Mouse (Mus musculus) MEL (cell line): ENCODE measurements around the gene Rab5b. TPM values are rescaled to one million over a fixed set of nuclear protein-coding genes. Genes with fewer than 3 reads are reported as not detected.

Experiments used
- DNase-seq: peaks from one replicate; pipeline ENCODE4 v3.0.0; 2011; ENCODE audit warnings: low read depth, low spot score
- H3K27ac ChIP-seq: 2 replicates; pipeline ENCODE4 v1.5.1; 2012; ENCODE audit warnings: low read depth, mild to moderate bottlenecking, control low read depth, low read length, moderate library complexity; ENCODE audit not compliant: control insufficient read depth
- H3K27me3 ChIP-seq, 2 experiments: fragments of 150-350 bp in 1 of 2; sonication (generic) in 1 of 2; 2 replicates each; pipeline ENCODE4 v1.6.1; 2012; ENCODE audit warnings: low read length in 2 of 2, mild to moderate bottlenecking in 2 of 2, improper control_type of control experiment in 1 of 2, moderate library complexity in 1 of 2; ENCODE audit not compliant: insufficient read depth in 2 of 2, control insufficient read depth in 1 of 2
- H3K36me3 ChIP-seq, 2 experiments: 2 replicates each; pipeline ENCODE4 v1.6.1; 2012 to 2014; ENCODE audit warnings: low read length in 2 of 2, improper control_type of control experiment in 1 of 2, inconsistent platforms in 1 of 2, mild to moderate bottlenecking in 1 of 2; ENCODE audit not compliant: insufficient read depth in 2 of 2, control insufficient read depth in 1 of 2
- H3K4me1 ChIP-seq, 2 experiments: fragments of 150-350 bp in 1 of 2; sonication (generic) in 1 of 2; 2 replicates each; pipeline ENCODE4 v1.6.1; 2012; ENCODE audit warnings: low read length in 2 of 2, improper control_type of control experiment in 1 of 2, mild to moderate bottlenecking in 1 of 2; ENCODE audit not compliant: insufficient read depth in 2 of 2, control insufficient read depth in 1 of 2
- H3K4me3 ChIP-seq, 2 experiments: fragments of 150-350 bp in 1 of 2; sonication (generic) in 1 of 2; 2 replicates each; pipeline ENCODE4 v1.5.1; 2012; ENCODE audit warnings: low read depth in 2 of 2, low read length in 2 of 2, mild to moderate bottlenecking in 2 of 2, moderate library complexity in 2 of 2, control low read depth in 1 of 2, improper control_type of control experiment in 1 of 2; ENCODE audit not compliant: control insufficient read depth in 1 of 2, insufficient read depth in 1 of 2
- H3K79me2 ChIP-seq: 2 replicates; pipeline ENCODE4 v1.6.1; 2012; ENCODE audit warnings: mild to moderate bottlenecking, low read length, moderate library complexity; ENCODE audit not compliant: control insufficient read depth, poor library complexity, insufficient read depth
- H3K9ac ChIP-seq: 2 replicates; pipeline ENCODE4 v1.6.1; 2012; ENCODE audit warnings: low read depth, mild to moderate bottlenecking, control low read depth, low read length, moderate library complexity; ENCODE audit not compliant: control insufficient read depth, poor library complexity, severe bottlenecking
- H3K9me3 ChIP-seq: fragments of 150-350 bp; sonication (generic); replicated peaks from 2 replicates; pipeline ENCODE4 v1.6.1; 2012; ENCODE audit warnings: mild to moderate bottlenecking, low read length, improper control_type of control experiment, moderate library complexity; ENCODE audit not compliant: insufficient read depth
- BHLHE40 ChIP-seq: IDR thresholded peaks from 2 replicates; pipeline ENCODE4 v1.6.1; 2012; ENCODE audit warnings: low read depth, mild to moderate bottlenecking, inconsistent platforms, low read length, improper control_type of control experiment, borderline replicate concordance
- CHD1 ChIP-seq: IDR thresholded peaks from 2 replicates; pipeline ENCODE4 v1.6.1; 2012; ENCODE audit warnings: low read depth, mild to moderate bottlenecking, inconsistent platforms, low read length, improper control_type of control experiment
- CHD2 ChIP-seq: IDR thresholded peaks from 2 replicates; pipeline ENCODE4 v1.6.1; 2011; ENCODE audit warnings: low read length, improper control_type of control experiment
- E2F4 ChIP-seq: IDR thresholded peaks from 2 replicates; pipeline ENCODE4 v1.6.1; 2011; ENCODE audit warnings: low read depth, low read length, improper control_type of control experiment, borderline replicate concordance
- EP300 ChIP-seq, 2 experiments: IDR thresholded peaks; 2 replicates each; pipeline ENCODE4 v1.6.1; 2011; ENCODE audit warnings: improper control_type of control experiment in 2 of 2, low read length in 2 of 2, low read depth in 1 of 2, mild to moderate bottlenecking in 1 of 2
- ETS1 ChIP-seq: IDR thresholded peaks from 2 replicates; pipeline ENCODE4 v1.6.1; 2012; ENCODE audit warnings: low read depth, mild to moderate bottlenecking, inconsistent platforms, low read length, improper control_type of control experiment, moderate library complexity
- GABPA ChIP-seq: IDR thresholded peaks from 2 replicates; pipeline ENCODE4 v1.6.1; 2012; ENCODE audit warnings: low read depth, mild to moderate bottlenecking, inconsistent platforms, low read length, improper control_type of control experiment, moderate library complexity
- GATA1 ChIP-seq: IDR thresholded peaks from 2 replicates; pipeline ENCODE4 v1.6.1; 2011; ENCODE audit warnings: low read depth, low read length, improper control_type of control experiment
- HCFC1 ChIP-seq: IDR thresholded peaks from 2 replicates; pipeline ENCODE4 v1.6.1; 2012; ENCODE audit warnings: low read depth, mild to moderate bottlenecking, inconsistent platforms, low read length, improper control_type of control experiment, moderate library complexity
- JUND ChIP-seq: IDR thresholded peaks from 2 replicates; pipeline ENCODE4 v1.6.1; 2011; ENCODE audit warnings: low read depth, mild to moderate bottlenecking, improper control_type of control experiment, low read length
- KAT2A ChIP-seq: conservative IDR thresholded peaks from 2 replicates; pipeline ENCODE4 v1.6.1; 2012; ENCODE audit warnings: low read depth, low read length, improper control_type of control experiment, inconsistent platforms
- MAFK ChIP-seq: IDR thresholded peaks from 2 replicates; pipeline ENCODE4 v1.6.1; 2011; ENCODE audit warnings: low read depth, mild to moderate bottlenecking, low read length, improper control_type of control experiment, borderline replicate concordance
- MAX ChIP-seq: IDR thresholded peaks from 2 replicates; pipeline ENCODE4 v1.6.1; 2011; ENCODE audit warnings: low read length, improper control_type of control experiment
- MAZ ChIP-seq: IDR thresholded peaks from 2 replicates; pipeline ENCODE4 v1.6.1; 2012; ENCODE audit warnings: low read depth, mild to moderate bottlenecking, inconsistent platforms, low read length, improper control_type of control experiment
- MEF2A ChIP-seq: IDR thresholded peaks from 2 replicates; pipeline ENCODE4 v1.6.1; 2014; ENCODE audit warnings: low read depth, mild to moderate bottlenecking, inconsistent platforms, low read length, improper control_type of control experiment; ENCODE audit not compliant: poor library complexity, insufficient replicate concordance, severe bottlenecking; ENCODE audit errors: extremely low read depth
- MXI1 ChIP-seq: IDR thresholded peaks from 2 replicates; pipeline ENCODE4 v1.6.1; 2011; ENCODE audit warnings: mild to moderate bottlenecking, low read depth, low read length, improper control_type of control experiment
- MYC ChIP-seq: IDR thresholded peaks from 2 replicates; pipeline ENCODE4 v1.6.1; 2011; ENCODE audit warnings: low read depth, mild to moderate bottlenecking, low read length, improper control_type of control experiment, moderate library complexity
- NELFE ChIP-seq: IDR thresholded peaks from 2 replicates; pipeline ENCODE4 v1.6.1; 2011; ENCODE audit warnings: low read depth, low read length, improper control_type of control experiment
- NRF1 ChIP-seq: IDR thresholded peaks from 2 replicates; pipeline ENCODE4 v1.6.1; 2014; ENCODE audit warnings: low read depth, mild to moderate bottlenecking, inconsistent platforms, low read length, improper control_type of control experiment, moderate library complexity; ENCODE audit not compliant: poor library complexity, insufficient read depth, severe bottlenecking
- POLR2A ChIP-seq, 2 experiments: IDR thresholded peaks; 2 replicates each; pipeline ENCODE4 v1.6.1; 2011 to 2012; ENCODE audit warnings: low read length in 2 of 2, mild to moderate bottlenecking in 2 of 2, control low read depth in 1 of 2, improper control_type of control experiment in 1 of 2, low read depth in 1 of 2, moderate library complexity in 1 of 2; ENCODE audit not compliant: control insufficient read depth in 1 of 2, insufficient read depth in 1 of 2, poor library complexity in 1 of 2
- POLR2AphosphoS2 ChIP-seq: IDR thresholded peaks from 2 replicates; pipeline ENCODE4 v1.6.1; 2011; ENCODE audit warnings: low read length, improper control_type of control experiment
- POLR2AphosphoS5 ChIP-seq: IDR thresholded peaks from 2 replicates; pipeline ENCODE4 v1.6.1; 2012; ENCODE audit warnings: low read depth, borderline replicate concordance, mild to moderate bottlenecking, inconsistent platforms, low read length, moderate library complexity, mixed read lengths
- RAD21 ChIP-seq: IDR thresholded peaks from 2 replicates; pipeline ENCODE4 v1.6.1; 2011; ENCODE audit warnings: mild to moderate bottlenecking, low read depth, low read length, improper control_type of control experiment
- RCOR1 ChIP-seq: IDR thresholded peaks from 2 replicates; pipeline ENCODE4 v1.6.1; 2012; ENCODE audit warnings: low read depth, mild to moderate bottlenecking, inconsistent platforms, low read length, improper control_type of control experiment
- SIN3A ChIP-seq: IDR thresholded peaks from 2 replicates; pipeline ENCODE4 v1.6.1; 2012; ENCODE audit warnings: low read length, improper control_type of control experiment, inconsistent platforms
- SMC3 ChIP-seq: IDR thresholded peaks from 2 replicates; pipeline ENCODE4 v1.6.1; 2011; ENCODE audit warnings: low read depth, low read length, improper control_type of control experiment
- TAL1 ChIP-seq: IDR thresholded peaks from 2 replicates; pipeline ENCODE4 v1.6.1; 2012; ENCODE audit warnings: mild to moderate bottlenecking, inconsistent platforms, low read length, moderate library complexity, mixed read lengths
- TBP ChIP-seq: IDR thresholded peaks from 2 replicates; pipeline ENCODE4 v1.8.0; 2011; ENCODE audit warnings: low read depth, low read length, improper control_type of control experiment
- TCF12 ChIP-seq: IDR thresholded peaks from 2 replicates; pipeline ENCODE4 v1.6.1; 2014; ENCODE audit warnings: low read depth, mild to moderate bottlenecking, inconsistent platforms, low read length, improper control_type of control experiment, moderate library complexity
- USF1 ChIP-seq: IDR thresholded peaks from 2 replicates; pipeline ENCODE4 v1.6.1; 2014; ENCODE audit warnings: low read depth, mild to moderate bottlenecking, inconsistent platforms, low read length, improper control_type of control experiment, moderate library complexity
- USF2 ChIP-seq, 2 experiments: IDR thresholded peaks; 2 replicates each; pipeline ENCODE4 v1.6.1; 2011 to 2012; ENCODE audit warnings: improper control_type of control experiment in 2 of 2, low read length in 2 of 2, borderline replicate concordance in 1 of 2, inconsistent platforms in 1 of 2, low read depth in 1 of 2, mild to moderate bottlenecking in 1 of 2; ENCODE audit not compliant: insufficient read depth in 1 of 2
- ZC3H11A ChIP-seq: IDR thresholded peaks from 2 replicates; pipeline ENCODE4 v1.6.1; 2012; ENCODE audit warnings: low read depth, mild to moderate bottlenecking, inconsistent platforms, low read length, improper control_type of control experiment
- ZKSCAN1 ChIP-seq: IDR thresholded peaks from 2 replicates; pipeline ENCODE4 v1.6.1; 2012; ENCODE audit warnings: low read depth, mild to moderate bottlenecking, inconsistent platforms, low read length, improper control_type of control experiment, moderate library complexity
- ZMIZ1 ChIP-seq: IDR thresholded peaks from 2 replicates; pipeline ENCODE4 v1.6.1; 2012; ENCODE audit warnings: low read depth, mild to moderate bottlenecking, inconsistent platforms, low read length, improper control_type of control experiment, moderate library complexity
- ZNF384 ChIP-seq: IDR thresholded peaks from 2 replicates; pipeline ENCODE4 v1.6.1; 2012; ENCODE audit warnings: low read depth, mild to moderate bottlenecking, inconsistent platforms, low read length, improper control_type of control experiment
- polyA plus RNA-seq, 2 experiments: library from polyadenylated mRNA; stranded (reverse) in 1 of 2; unstranded in 1 of 2; fragments of >175 nt in 1 of 2; fragments of >200 nt in 1 of 2; gene quantifications; 2 replicates each; pipeline versions ENCODE4 v1.2.1 to v1.2.4; 2012; ENCODE audit warnings: low replicate concordance in 2 of 2, low read depth in 1 of 2; ENCODE audit not compliant: insufficient read length in 2 of 2, insufficient read depth in 1 of 2, missing spikeins in 1 of 2
- total RNA-seq: library from RNA; depleted of rRNA; stranded (reverse); fragments of 300-350 nt; gene quantifications from 2 replicates; pipeline ENCODE4 v1.2.3, GENCODE M21; 2012; rRNA removed

Gene Rab5b
- total RNA-seq (16.2 and 18.7 TPM in 2 replicates), polyA plus RNA-seq (10 to 100 TPM; 23.3 to 45.7 TPM)

GRCm38 (mm10) chr10:128695992-128696807 lies at the start of gene Rab5b:
Gene Rab5b, minus strand, starts transcription at chr10:128696264.
- peak within 1 kb of the TSS; percentile 83 to 89 for H3K4me3 ChIP-seq
- H3K4me1 ChIP-seq: peaks cover 0 to 4% of the 10 kb centered on the region in 2 experiments; a peak in 2 of 4 replicates
- peak within 1 kb of the TSS; percentile 35 for H3K27ac ChIP-seq
- DNase-seq: peak; percentile 99
- H3K9me3 ChIP-seq: no peaks in the 10 kb centered on the region
- H3K36me3 ChIP-seq: peaks cover 0 to 9% of the 10 kb centered on the region in 2 experiments; a peak in 3 of 4 replicates
- H3K79me2 ChIP-seq: peaks cover 4% of the 10 kb centered on the region; the same call in 1 of the 2 replicates
- H3K9ac ChIP-seq: peak within 1 kb of the TSS; percentile 73
- no peaks in the 10 kb centered on the region for H3K27me3 ChIP-seq
- TF ChIP-seq TAL1 (no peak), KAT2A (peak; percentile 65), EP300 (IDR thresholded peaks at IDR 0.05; ENCODE audit: low read depth in 1 of 2, low read length in 2 of 2) (0 out of 4 replicates have a peak, but pooled peaks of 1 of the 2 experiments have one; percentile 9), ETS1 (0 out of 2 replicates have a peak, but pooled peaks have one; percentile 18), POLR2A (IDR thresholded peaks at IDR 0.05; ENCODE audit: control insufficient read depth in 1 of 2, insufficient read depth in 1 of 2, low read depth in 1 of 2, low read length in 2 of 2, poor library complexity in 1 of 2) (peak; percentile 61 to 87; a peak in 3 of 4 replicates), RCOR1 (no peak), MAFK (no peak), GATA1 (peak; percentile 71), MYC (no peak), E2F4 (no peak), HCFC1 (peak; percentile 86), MAX (peak; percentile 86), GABPA (no peak), MXI1 (0 out of 2 replicates have a peak, but pooled peaks have one; percentile 13), ZKSCAN1 (no peak), NELFE (peak; percentile 76), USF1 (peak; percentile 62; the same call in 1 of the 2 replicates), SMC3 (no peak), MAZ (peak; percentile 73), CHD2 (peak; percentile 96), JUND (no peak; the same call in 1 of the 2 replicates), TCF12 (no peak), POLR2AphosphoS2 (peak; percentile 68), BHLHE40 (no peak), TBP (peak; percentile 68), CHD1 (no peak), RAD21 (no peak), SIN3A (peak; percentile 43), ZC3H11A (no peak), NRF1 (no peak), ZNF384 (peak; percentile 20; the same call in 1 of the 2 replicates), MEF2A (no peak), POLR2AphosphoS5 (no peak), USF2 (IDR thresholded peaks at IDR 0.05; ENCODE audit: borderline replicate concordance in 1 of 2, insufficient read depth in 1 of 2, low read depth in 1 of 2, low read length in 2 of 2) (no peak), ZMIZ1 (0 out of 2 replicates have a peak, but pooled peaks have one; percentile 30)
